19 mouse cellular contexts compared by ENCODE assay signal in the genomic region with DNA sequence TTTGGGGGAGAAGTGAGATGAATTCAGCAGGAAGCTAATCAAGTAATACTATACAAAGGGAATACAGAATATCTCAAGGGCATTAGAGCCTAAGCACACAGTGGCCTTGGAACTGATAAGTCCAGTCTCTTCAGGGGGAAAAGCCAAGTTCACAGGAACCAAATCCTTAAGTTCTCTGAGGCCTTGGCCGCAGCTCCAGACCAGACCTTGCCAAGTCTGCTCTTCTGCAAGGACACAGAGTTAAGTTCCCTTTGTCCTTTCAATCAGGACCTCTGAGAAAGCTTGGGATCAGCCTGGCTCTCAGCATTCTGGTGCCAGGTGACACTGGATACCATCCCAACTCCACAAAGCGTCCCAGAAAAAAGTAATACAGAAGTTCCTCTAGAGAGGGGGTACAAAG.
A peak's percentile ranks its signal among the peaks of the same experiment; 100 is the strongest.
DNase-seq lines count a peak whose midpoint lies in the region; TF ChIP-seq lines count a peak whose summit lies in the region.
"Had no signal": no experiment of that assay in that cellular context is flagged by ENCODE, and none has a peak within 500 bp of the region (broad histone marks: within the 10 kb centered on the region; RNA-seq: fewer than 3 reads in every experiment).

No protein-coding gene starts in this region.

- no peaks in the 10 kb centered on the region for H3K4me1 ChIP-seq in heart, embryonic 10.5 days
- peaks cover 6% of the 10 kb centered on the region for H3K4me1 ChIP-seq in testis, adult 2 months (ENCODE audit: control insufficient read depth, insufficient read depth, low read length)
- H3K4me1 ChIP-seq in lung, adult 2 months (ENCODE audit: control insufficient read depth, insufficient read depth, low read length), result no peaks in the 10 kb centered on the region
- H3K4me1 ChIP-seq: heart, embryonic 13.5 days; midbrain, embryonic 15.5 days; neural tube, embryonic 12.5 days had no signal

- no peaks in the 10 kb centered on the region for H3K27me3 ChIP-seq in heart, embryonic 10.5 days (ENCODE audit: insufficient read depth, poor library complexity, severe bottlenecking)
- no peaks in the 10 kb centered on the region for H3K27me3 ChIP-seq in testis, adult 2 months (ENCODE audit: control insufficient read depth, insufficient read depth, low read length)
- H3K27me3 ChIP-seq: heart, embryonic 13.5 days; midbrain, embryonic 15.5 days; neural tube, embryonic 12.5 days had no signal

- DNase-seq in adrenal gland, postnatal 14 days, result peak; percentile 16
- DNase-seq in adrenal gland, adult 18-20 months (ENCODE audit: low spot score in 2 of 2), result no peak
- peak; percentile 52 for DNase-seq in heart, adult 8-10 months (ENCODE audit: low spot score)
- no peak for DNase-seq in heart, embryonic 10.5 days (ENCODE audit: low spot score)
- peak; percentile 8 for DNase-seq in gonadal fat pad, adult 2 months (ENCODE audit: low read depth)
- no peak for DNase-seq in lung, adult 2 months
- DNase-seq: cerebellum, adult 11 months; cerebellum, postnatal 10 days; forebrain, postnatal 0 days; kidney, postnatal 25 days; thymus, postnatal 14 days had no signal

- WGBS in heart, embryonic 10.5 days, result 81% methylated on average over 2 of the region's 2 CpGs
- 83% methylated on average over 2 of the region's 2 CpGs for WGBS in lung, adult 2 months

- no peak overlapping the region for H3K4me3 ChIP-seq in heart, embryonic 10.5 days
- H3K4me3 ChIP-seq in testis, adult 2 months (ENCODE audit: control insufficient read depth, low read depth, low read length), result no peak overlapping the region
- H3K4me3 ChIP-seq in lung, adult 2 months (replicated peaks; ENCODE audit: extremely low read depth, low read depth, low read length), result no peak overlapping the region
- H3K4me3 ChIP-seq: heart, embryonic 13.5 days; hindbrain, embryonic 10.5 days; layer of hippocampus, adult 2 months; midbrain, embryonic 15.5 days; neural tube, embryonic 12.5 days had no signal

- H3K27ac ChIP-seq in heart, embryonic 10.5 days, result no peak overlapping the region
- peak overlapping the region; percentile 72 for H3K27ac ChIP-seq in testis, adult 2 months (ENCODE audit: control insufficient read depth, insufficient read depth, low read depth, low read length)
- H3K27ac ChIP-seq: heart, embryonic 13.5 days; hindbrain, embryonic 10.5 days; layer of hippocampus, adult 2 months; macrophage; midbrain, embryonic 15.5 days; neural tube, embryonic 12.5 days; stomach, postnatal 0 days had no signal

- no peaks in the 10 kb centered on the region for H3K9me3 ChIP-seq in heart, embryonic 10.5 days
- H3K9me3 ChIP-seq: heart, embryonic 13.5 days; hindbrain, embryonic 10.5 days; midbrain, embryonic 15.5 days; neural tube, embryonic 12.5 days had no signal

- no peak for TF ChIP-seq POLR2A in testis, adult 2 months (IDR thresholded peaks at IDR 0.05; ENCODE audit: control insufficient read depth, low read depth, low read length)
- no peak for TF ChIP-seq POLR2A in lung, adult 2 months (IDR thresholded peaks at IDR 0.05; ENCODE audit: borderline replicate concordance, extremely low read depth, low read depth, low read length)

- H3K36me3 ChIP-seq in heart, embryonic 10.5 days, result no peaks in the 10 kb centered on the region
- no peaks in the 10 kb centered on the region for H3K36me3 ChIP-seq in testis, adult 2 months (ENCODE audit: control insufficient read depth, insufficient read depth, low read length)
- H3K36me3 ChIP-seq: heart, embryonic 13.5 days; hindbrain, embryonic 10.5 days; midbrain, embryonic 15.5 days; neural tube, embryonic 12.5 days had no signal

- no peak for TF ChIP-seq CTCF in testis, adult 2 months (IDR thresholded peaks at IDR 0.05; ENCODE audit: control insufficient read depth, insufficient read depth, insufficient replicate concordance, low read depth, low read length)
- TF ChIP-seq CTCF in lung, adult 2 months (IDR thresholded peaks at IDR 0.05; ENCODE audit: insufficient read depth, low read length), result no peak

Comparison
In these comparisons a context has a peak if more than half of its experiments do, and no peak if none do; other contexts are left out.
1. DNase-seq: peak in adrenal gland, postnatal 14 days (single experiment), heart, adult 8-10 months (single experiment) and gonadal fat pad, adult 2 months (single experiment); none in adrenal gland, adult 18-20 months (0 of 2), heart, embryonic 10.5 days (single experiment) and lung, adult 2 months (single experiment).